Mouse (Mus musculus) G1E-ER4 (cell line): ENCODE data around the gene Adamts16. TPM values are rescaled to one million over a fixed set of nuclear protein-coding genes. Genes with fewer than 3 reads are reported as not detected.

Experiments used
- GATA1 ChIP-seq: IDR thresholded peaks from one replicate; pipeline ENCODE4 v1.8.0; 2012; ENCODE audit warnings: low read length, inconsistent platforms
- polyA plus RNA-seq: library from polyadenylated mRNA; stranded (reverse); fragments of >175 nt; gene quantifications from 2 replicates; pipeline ENCODE4 v1.2.3, GENCODE M21; 2012

The Adamts16 gene
- polyA plus RNA-seq, 1 experiment: not detected

DNA sequence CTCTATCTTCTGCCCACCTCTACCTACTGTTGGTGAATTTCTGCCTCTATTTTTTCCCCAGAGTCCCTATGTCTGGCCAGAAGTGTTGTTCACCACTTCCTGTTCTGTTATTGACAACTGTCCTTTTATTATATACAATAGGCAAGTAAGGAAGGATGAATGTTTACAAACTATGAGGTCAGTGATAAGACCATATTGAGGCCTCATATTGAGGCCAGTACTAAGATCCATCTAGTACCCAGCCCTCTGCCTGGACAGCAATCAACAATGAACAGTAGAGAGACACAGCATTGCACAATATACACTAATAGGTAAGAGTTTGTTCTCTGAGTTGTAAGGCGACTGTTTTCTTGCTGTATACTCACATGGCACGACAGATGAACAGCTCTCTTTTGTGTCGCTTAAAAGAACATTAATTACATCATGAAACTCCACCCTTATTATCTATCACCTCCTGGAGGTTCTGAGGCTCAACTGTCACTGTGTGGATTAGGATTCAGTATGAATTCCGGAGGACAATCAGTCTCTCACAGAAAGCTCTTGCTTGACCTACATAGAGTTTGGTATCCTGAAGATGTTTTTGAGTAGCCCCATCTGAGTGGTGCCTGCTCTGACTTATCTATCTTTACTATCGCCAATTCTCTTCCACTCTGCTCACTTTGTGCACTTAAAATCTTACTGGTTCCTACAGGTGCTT lies 134.3 kb downstream of the Adamts16 start:
- no peak for TF ChIP-seq GATA1

DNA sequence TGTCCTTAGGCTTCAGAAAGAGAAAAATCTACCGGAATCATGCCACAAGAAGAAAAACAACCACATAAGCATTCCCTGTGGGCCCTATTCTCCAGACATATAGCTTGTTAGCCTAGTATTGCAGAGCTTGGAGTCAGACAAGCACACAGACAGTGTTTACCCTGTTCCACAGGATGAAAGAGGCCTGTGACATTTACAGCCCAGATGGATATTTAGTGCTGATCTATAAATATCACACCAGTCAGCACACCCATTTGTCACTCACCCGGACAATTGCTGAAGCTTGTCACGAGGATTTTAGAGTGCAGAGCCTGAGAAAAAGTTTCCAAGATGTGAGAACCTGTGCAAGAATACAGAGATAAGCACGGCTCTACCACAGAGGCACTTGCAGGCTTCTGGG lies 138.7 kb downstream of the Adamts16 start:
- TF ChIP-seq GATA1: no peak

DNA sequence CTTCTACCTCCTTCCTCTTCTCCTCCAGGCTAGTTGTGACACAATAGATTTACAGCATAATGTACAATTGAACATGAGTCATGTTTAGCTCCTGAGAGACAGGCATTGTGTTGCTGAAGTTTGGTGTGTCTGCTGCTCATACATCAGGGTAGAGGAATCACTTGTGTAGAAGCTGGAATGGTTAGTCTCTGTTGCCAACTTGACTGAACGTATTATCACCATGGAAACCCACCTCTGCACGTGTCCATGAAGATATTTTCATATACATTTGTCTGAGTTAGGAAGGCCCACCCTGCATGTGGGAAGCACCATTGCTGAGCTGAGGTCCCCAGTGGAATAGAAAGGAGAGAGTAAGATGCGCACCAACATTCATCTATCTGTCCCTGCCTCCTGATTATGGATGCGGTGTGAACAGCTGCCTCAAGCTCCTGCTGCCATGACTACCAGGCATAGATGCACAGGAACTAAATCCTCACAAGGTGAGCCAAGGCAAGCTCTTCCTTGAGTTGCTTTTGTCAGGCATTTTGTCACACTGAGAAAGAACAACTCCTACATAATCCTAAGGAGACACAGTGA lies 142.7 kb downstream of the Adamts16 start:
- no peak for TF ChIP-seq GATA1

DNA sequence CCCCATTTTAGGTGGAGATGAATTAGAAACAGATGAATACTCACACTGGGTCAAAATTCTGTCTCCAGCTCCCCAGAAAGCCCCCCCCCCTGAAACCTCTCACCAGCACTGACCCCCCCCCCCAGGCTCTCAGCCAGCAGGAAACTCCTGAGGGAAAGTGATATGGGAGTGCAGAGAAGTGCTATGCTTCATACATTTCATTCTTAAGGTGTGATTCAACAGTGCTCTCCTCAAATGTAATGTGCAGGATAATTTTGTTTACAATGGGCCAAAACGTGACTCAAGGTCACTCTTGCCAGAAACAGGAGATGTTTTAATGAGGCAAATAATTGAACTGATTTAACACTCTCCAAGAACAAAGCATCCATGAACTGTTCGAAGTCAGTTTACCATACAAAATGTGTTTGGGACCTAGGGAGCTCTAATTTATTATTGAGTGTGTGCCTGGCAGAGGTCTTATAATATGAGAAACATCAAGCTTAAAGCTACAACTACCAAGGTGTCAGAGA lies 152.1 kb downstream of the Adamts16 start:
- TF ChIP-seq GATA1: no peak

DNA sequence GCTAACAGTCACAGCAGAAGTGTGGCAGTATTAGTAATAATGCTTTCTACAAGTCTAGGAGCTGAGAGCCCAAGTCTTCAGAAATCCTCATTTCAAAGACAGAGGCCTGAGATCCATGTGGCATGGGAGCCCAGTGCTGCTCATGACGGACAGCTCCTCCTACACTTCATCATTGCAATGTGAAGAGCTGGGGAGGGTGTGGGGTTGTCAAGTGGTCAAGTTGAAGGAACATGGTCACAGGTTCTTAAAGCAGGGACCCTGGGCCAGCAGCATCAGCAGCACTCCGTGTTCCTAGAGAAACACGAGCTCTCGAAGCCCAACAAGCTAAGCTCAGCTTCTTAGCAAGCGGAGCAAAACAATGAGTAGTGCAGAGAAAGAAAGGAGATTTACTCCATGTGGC lies 155.8 kb downstream of the Adamts16 start:
- TF ChIP-seq GATA1: no peak

DNA sequence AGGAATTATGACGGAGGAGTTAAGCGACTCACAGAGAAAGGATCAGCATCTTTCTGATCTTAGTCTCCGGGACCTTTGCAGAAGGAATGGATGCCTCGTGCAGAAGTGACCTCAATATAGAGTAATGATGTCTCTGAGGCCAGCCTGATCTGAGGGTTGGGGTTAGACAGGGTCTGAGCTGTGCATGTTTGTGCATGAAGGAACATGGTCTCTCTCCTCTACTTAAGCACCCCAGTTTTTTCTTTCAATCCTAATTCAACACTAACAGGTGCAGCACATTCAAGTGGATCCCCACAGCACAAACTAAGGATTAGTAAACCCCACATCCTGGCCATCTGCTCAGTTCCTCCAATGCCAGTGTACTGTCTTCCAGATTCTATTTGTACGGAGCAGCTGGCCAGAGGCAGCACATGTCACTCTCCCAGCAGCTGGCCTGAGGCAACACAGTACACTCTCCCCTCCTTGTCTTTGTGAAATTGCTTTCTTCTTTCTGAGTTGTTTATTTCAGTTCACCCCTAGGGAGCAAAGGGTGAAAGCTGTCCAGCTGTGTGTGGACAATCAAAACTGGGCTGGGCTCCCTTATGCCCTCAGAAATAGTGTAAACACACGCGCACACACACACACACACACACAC lies 156.5 kb downstream of the Adamts16 start:
- no peak for TF ChIP-seq GATA1

DNA sequence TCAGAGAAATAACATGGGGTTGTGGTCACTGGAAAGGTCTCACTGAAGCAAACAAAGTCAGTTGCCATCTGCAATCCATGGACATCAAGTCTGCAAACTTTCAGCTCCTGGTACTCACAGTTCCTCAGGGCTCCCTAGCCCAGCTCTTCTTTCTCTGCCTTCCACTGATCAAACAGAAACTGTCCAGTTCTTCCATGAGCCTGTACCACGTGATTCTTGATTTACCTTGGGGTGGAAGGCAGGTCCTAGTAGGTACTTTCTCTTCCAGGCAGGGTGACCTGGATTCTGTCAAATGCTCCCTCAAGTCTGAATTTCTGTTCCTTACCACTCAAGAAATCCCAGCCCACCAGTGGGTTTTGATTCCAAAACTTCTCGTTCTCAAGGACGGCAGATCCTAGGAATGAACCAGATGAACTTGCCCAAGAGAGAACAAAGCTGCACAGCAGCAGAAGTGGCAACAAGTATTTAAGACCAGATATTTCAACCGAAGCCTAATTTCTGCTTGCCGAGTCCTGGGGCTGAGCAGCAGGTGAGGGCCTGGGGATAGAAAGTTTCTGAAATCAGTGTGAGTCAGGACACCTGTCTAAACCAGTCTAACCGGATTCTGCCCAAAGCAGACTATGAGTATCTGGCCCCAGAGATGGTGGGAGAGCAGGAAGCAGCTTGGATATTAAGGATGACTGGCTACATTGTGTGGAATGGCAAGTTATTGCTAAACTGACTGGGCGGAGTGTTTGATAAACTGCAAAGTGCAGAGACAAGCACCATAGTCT lies 160.0 kb downstream of the Adamts16 start:
- TF ChIP-seq GATA1: no peak

DNA sequence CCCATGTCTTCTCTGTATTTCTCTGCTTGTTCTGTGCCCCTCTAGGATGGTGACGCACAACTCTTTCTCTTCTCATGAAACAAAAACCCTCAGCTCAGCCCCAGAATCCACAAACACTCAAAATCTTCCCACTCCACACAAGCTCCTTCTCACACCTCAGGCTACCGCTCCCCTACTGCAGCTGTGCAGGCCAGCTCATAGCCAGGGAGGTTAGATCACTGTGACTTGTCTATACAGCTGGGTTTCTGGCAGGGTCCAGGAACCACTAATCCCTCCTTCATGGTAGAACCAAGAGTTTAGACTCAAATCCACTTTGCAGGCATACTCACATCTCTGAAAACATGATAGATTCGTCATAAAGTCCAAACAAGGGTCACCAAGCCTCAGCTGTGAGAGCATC lies 161.3 kb downstream of the Adamts16 start:
- TF ChIP-seq GATA1: no peak

Other genes starting within 250 kb of the Adamts16 start
- 8.9 and 9.2 TPM in 2 replicates for gene Ice1, start 204.2 kb downstream of the Adamts16 start, polyA plus RNA-seq